Comparison of ENCODE assay signal across 12 mouse cellular contexts in genomic region chr6:129233366-129233954, GRCm38 (mm10). TPM values are rescaled to one million over a fixed set of nuclear protein-coding genes. Genes with fewer than 3 reads are reported as not detected.
A peak's percentile ranks its signal among the peaks of the same experiment; 100 is the strongest.
DNase-seq lines count a peak whose midpoint lies in the region; ATAC-seq and TF ChIP-seq lines count a peak whose summit lies in the region.
"Had no signal": no experiment of that assay in that cellular context is flagged by ENCODE, and none has a peak within 500 bp of the region (broad histone marks: within the 10 kb centered on the region; RNA-seq: fewer than 3 reads in every experiment).

No protein-coding gene starts in this region.

- intact Hi-C loops in heart, postnatal 14 days (cut with DNase I) = no loop called here

- no peak overlapping the region; the same call in 1 of the 2 replicates for H3K4me2 ChIP-seq in heart, postnatal 0 days (ENCODE audit: low read depth, low read length)
- H3K4me2 ChIP-seq in intestine, embryonic 15.5 days (replicated peaks) = no peak overlapping the region
- no peak overlapping the region for H3K4me2 ChIP-seq in stomach, embryonic 14.5 days (replicated peaks; ENCODE audit: low read depth, low read length)

- H3K27me3 ChIP-seq in heart, postnatal 0 days (ENCODE audit: control insufficient read depth, insufficient read depth, low read length) = no peaks in the 10 kb centered on the region
- no peaks in the 10 kb centered on the region for H3K27me3 ChIP-seq in thymus, adult 2 months (ENCODE audit: control insufficient read depth, insufficient read depth, low read length)
- H3K27me3 ChIP-seq in intestine, embryonic 15.5 days (replicated peaks) = no peaks in the 10 kb centered on the region
- no peaks in the 10 kb centered on the region for H3K27me3 ChIP-seq in stomach, embryonic 14.5 days (ENCODE audit: control insufficient read depth, insufficient read depth, low read length)

- DNase-seq in heart, postnatal 0 days (ENCODE audit: low spot score) = no peak
- no peak for DNase-seq in heart, postnatal 14 days
- peak; percentile 30 for DNase-seq in thymus, adult 2 months
- no peak for DNase-seq in thymus, postnatal 0 days (ENCODE audit: low spot score)
- no peak for DNase-seq in urinary bladder, postnatal 25 days (ENCODE audit: low spot score)
- no peak for DNase-seq in adrenal gland, adult 8-10 months
- DNase-seq: cerebellum, adult 2 months had no signal

- H3K27ac ChIP-seq in heart, postnatal 0 days (ENCODE audit: low read depth) = peak overlapping the region; percentile 80
- peak overlapping the region; percentile 99 for H3K27ac ChIP-seq in thymus, adult 2 months (ENCODE audit: control insufficient read depth, insufficient read depth, low read length)
- H3K27ac ChIP-seq in intestine, embryonic 15.5 days = peak overlapping the region; percentile 40; the same call in 1 of the 2 replicates
- peak overlapping the region; percentile 21; the same call in 1 of the 2 replicates for H3K27ac ChIP-seq in stomach, embryonic 14.5 days (ENCODE audit: low read length)

- no peaks in the 10 kb centered on the region for H3K36me3 ChIP-seq in heart, postnatal 0 days (replicated peaks; ENCODE audit: control insufficient read depth, insufficient read depth, low read length)
- 0 out of 2 replicates have a peak, but pooled peaks cover 4% of the 10 kb centered on the region for H3K36me3 ChIP-seq in thymus, adult 2 months (ENCODE audit: control insufficient read depth, insufficient read depth, low read length)
- no peaks in the 10 kb centered on the region for H3K36me3 ChIP-seq in intestine, embryonic 15.5 days
- no peaks in the 10 kb centered on the region for H3K36me3 ChIP-seq in stomach, embryonic 14.5 days (ENCODE audit: control insufficient read depth, insufficient read depth, low read length)
- H3K36me3 ChIP-seq: G1E had no signal

- no peak overlapping the region for H3K4me3 ChIP-seq in heart, postnatal 0 days (ENCODE audit: low read depth, low read length)
- H3K4me3 ChIP-seq in thymus, adult 2 months (ENCODE audit: control insufficient read depth, insufficient read depth, low read length) = no peak overlapping the region
- H3K4me3 ChIP-seq in intestine, embryonic 15.5 days (replicated peaks) = no peak overlapping the region
- H3K4me3 ChIP-seq in stomach, embryonic 14.5 days (ENCODE audit: low read depth, low read length) = no peak overlapping the region

- TF ChIP-seq CTCF in heart, postnatal 0 days (IDR thresholded peaks at IDR 0.05; ENCODE audit: low read depth) = no peak
- no peak for TF ChIP-seq CTCF in thymus, adult 2 months (IDR thresholded peaks at IDR 0.05; ENCODE audit: borderline replicate concordance, control insufficient read depth, extremely low read depth, insufficient read depth, low read length, poor library complexity)

- WGBS in heart, postnatal 0 days = 69% methylated on average over 6 of the region's 6 CpGs
- WGBS in thymus, adult 2 months = 23% methylated on average over 6 of the region's 6 CpGs
- 84% methylated on average over 6 of the region's 6 CpGs for WGBS in intestine, embryonic 15.5 days
- 84% methylated on average over 6 of the region's 6 CpGs for WGBS in stomach, embryonic 14.5 days

- peaks cover 30% of the 10 kb centered on the region for H3K4me1 ChIP-seq in heart, postnatal 0 days (ENCODE audit: control insufficient read depth, insufficient read depth)
- H3K4me1 ChIP-seq in thymus, adult 2 months (replicated peaks; ENCODE audit: control insufficient read depth, insufficient read depth, low read length) = peaks cover 47% of the 10 kb centered on the region
- H3K4me1 ChIP-seq in intestine, embryonic 15.5 days (replicated peaks) = peaks cover 17% of the 10 kb centered on the region; the same call in 1 of the 2 replicates
- peaks cover 19% of the 10 kb centered on the region; the same call in 1 of the 2 replicates for H3K4me1 ChIP-seq in stomach, embryonic 14.5 days (ENCODE audit: control insufficient read depth, insufficient read depth, low read length)

- no peak for ATAC-seq in heart, postnatal 0 days (ENCODE audit: insufficient read depth, low read depth)
- no peak for ATAC-seq in intestine, embryonic 15.5 days
- no peak for ATAC-seq in stomach, embryonic 14.5 days (ENCODE audit: insufficient number of reproducible peaks, insufficient read depth, low FRiP score, low read depth)

- TF ChIP-seq POLR2A in thymus, adult 2 months (IDR thresholded peaks at IDR 0.05; ENCODE audit: control insufficient read depth, extremely low read depth, insufficient read depth, low read length, poor library complexity) = no peak

- no peak overlapping the region for H3K9ac ChIP-seq in heart, postnatal 0 days (replicated peaks; ENCODE audit: low read depth, low read length)
- H3K9ac ChIP-seq in intestine, embryonic 15.5 days = no peak overlapping the region
- H3K9ac ChIP-seq in stomach, embryonic 14.5 days (replicated peaks; ENCODE audit: low read depth, low read length) = no peak overlapping the region

- TF ChIP-seq EP300 in heart, postnatal 0 days (IDR thresholded peaks at IDR 0.05; ENCODE audit: low read depth) = no peak

- H3K9me3 ChIP-seq in heart, postnatal 0 days (replicated peaks; ENCODE audit: control insufficient read depth, low read length) = no peaks in the 10 kb centered on the region
- no peaks in the 10 kb centered on the region for H3K9me3 ChIP-seq in intestine, embryonic 15.5 days
- no peaks in the 10 kb centered on the region for H3K9me3 ChIP-seq in stomach, embryonic 14.5 days (ENCODE audit: control insufficient read depth, low read depth, low read length)

RNA-seq across cellular contexts. Expression of gene Cd69, which starts 41.8 kb away (rescaled TPM):
- not detected in 2 replicates for total RNA-seq in heart, postnatal 0 days (2014; rRNA removed; ENCODE audit: low replicate concordance)
- polyA plus RNA-seq in heart, postnatal 0 days (2015; fragmentation: Nextera tagmentation; extraction: Ambion mirVana) = not detected in 2 replicates
- total RNA-seq in heart, postnatal 14 days (2021) = 1 to 10 TPM in 1 of 2 experiments, under 1 TPM in 1; 0.22 to 1.4 TPM
- 18.0 and 22.0 TPM in 2 replicates for polyA plus RNA-seq in thymus, adult 2 months (2012; rRNA removed)
- 53.2 and 58.8 TPM in 2 replicates for polyA plus RNA-seq in thymus, postnatal 0 days (2015; fragmentation: Nextera tagmentation; extraction: Ambion mirVana)
- polyA plus RNA-seq in intestine, embryonic 15.5 days (2015; fragmentation: Nextera tagmentation; extraction: Ambion mirVana) = 0.19 and 0.28 TPM in 2 replicates
- 0.17 and 0.20 TPM in 2 replicates for polyA plus RNA-seq in stomach, embryonic 14.5 days (2014; fragmentation: Nextera tagmentation; extraction: Ambion mirVana)
- total RNA-seq in adrenal gland, adult 8-10 months (2022) = under 1 TPM in 3 of 4 experiments, not detected in 1; 0.21 to 0.38 (median 0.27) TPM
- total RNA-seq: G1E; heart, postnatal 4 days had no signal
- polyA plus RNA-seq: G1E had no signal

RNA-seq across cellular contexts. Expression of gene Clec2d, which starts 53.0 kb away (rescaled TPM):
- total RNA-seq in heart, postnatal 0 days (2014; rRNA removed; ENCODE audit: low replicate concordance) = 24.4 and 67.2 TPM in 2 replicates
- 0.47 and 0.49 TPM in 2 replicates for polyA plus RNA-seq in heart, postnatal 0 days (2015; fragmentation: Nextera tagmentation; extraction: Ambion mirVana)
- 10 to 100 TPM; 43.5 to 46.0 TPM for total RNA-seq in heart, postnatal 14 days (2021)
- polyA plus RNA-seq in thymus, adult 2 months (2012; rRNA removed) = 43.1 and 91.5 TPM in 2 replicates
- polyA plus RNA-seq in thymus, postnatal 0 days (2015; fragmentation: Nextera tagmentation; extraction: Ambion mirVana) = 2.9 and 3.1 TPM in 2 replicates
- 0.80 and 0.90 TPM in 2 replicates for polyA plus RNA-seq in intestine, embryonic 15.5 days (2015; fragmentation: Nextera tagmentation; extraction: Ambion mirVana)
- 0.56 and 0.68 TPM in 2 replicates for polyA plus RNA-seq in stomach, embryonic 14.5 days (2014; fragmentation: Nextera tagmentation; extraction: Ambion mirVana)
- 10 to 100 TPM; 38.2 to 55.3 (median 41.8) TPM for total RNA-seq in adrenal gland, adult 8-10 months (2022)
- total RNA-seq: G1E had no signal
- polyA plus RNA-seq: G1E; limb, embryonic 11.5 days had no signal

Comparison
In these comparisons a context has a peak if more than half of its experiments do, and no peak if none do; other contexts are left out.
1. RNA of gene Clec2d, which starts 53.0 kb away (polyA plus RNA-seq): 43.1 to 91.5 TPM in thymus, adult 2 months; 2.9 to 3.1 TPM in thymus, postnatal 0 days, 0.80 to 0.90 TPM in intestine, embryonic 15.5 days, 0.56 to 0.68 TPM in stomach, embryonic 14.5 days and 0.47 to 0.49 TPM in heart, postnatal 0 days; every median in the first group is over 10 times any median in the second.
2. H3K27ac ChIP-seq: peak in every context shown above with its lines; median percentile 99 in thymus, adult 2 months; 80 in heart, postnatal 0 days; 40 in intestine, embryonic 15.5 days; 21 in stomach, embryonic 14.5 days.
3. RNA of gene Cd69, which starts 41.8 kb away (polyA plus RNA-seq): 53.2 to 58.8 TPM in thymus, postnatal 0 days and 18.0 to 22.0 TPM in thymus, adult 2 months; 0.19 to 0.28 TPM in intestine, embryonic 15.5 days, 0.17 to 0.20 TPM in stomach, embryonic 14.5 days and not detected in heart, postnatal 0 days; every median in the first group is over 10 times any median in the second.